Mouse (Mus musculus): ENCODE results near the gene Tssk6. TPM values are rescaled to one million over a fixed set of nuclear protein-coding genes. Genes with fewer than 3 reads are reported as not detected.
A peak's percentile ranks its signal among the peaks of the same experiment; 100 is the strongest.
"Not testable (repeated sequence)": the region's sequence is repeated elsewhere in the genome, so short reads cannot be mapped to it uniquely, and the experiment has no call there.

The Tssk6 gene
- total and polyA plus RNA-seq, 3 experiments, result 0.16 to 0.49 (median 0.23) TPM

DNA sequence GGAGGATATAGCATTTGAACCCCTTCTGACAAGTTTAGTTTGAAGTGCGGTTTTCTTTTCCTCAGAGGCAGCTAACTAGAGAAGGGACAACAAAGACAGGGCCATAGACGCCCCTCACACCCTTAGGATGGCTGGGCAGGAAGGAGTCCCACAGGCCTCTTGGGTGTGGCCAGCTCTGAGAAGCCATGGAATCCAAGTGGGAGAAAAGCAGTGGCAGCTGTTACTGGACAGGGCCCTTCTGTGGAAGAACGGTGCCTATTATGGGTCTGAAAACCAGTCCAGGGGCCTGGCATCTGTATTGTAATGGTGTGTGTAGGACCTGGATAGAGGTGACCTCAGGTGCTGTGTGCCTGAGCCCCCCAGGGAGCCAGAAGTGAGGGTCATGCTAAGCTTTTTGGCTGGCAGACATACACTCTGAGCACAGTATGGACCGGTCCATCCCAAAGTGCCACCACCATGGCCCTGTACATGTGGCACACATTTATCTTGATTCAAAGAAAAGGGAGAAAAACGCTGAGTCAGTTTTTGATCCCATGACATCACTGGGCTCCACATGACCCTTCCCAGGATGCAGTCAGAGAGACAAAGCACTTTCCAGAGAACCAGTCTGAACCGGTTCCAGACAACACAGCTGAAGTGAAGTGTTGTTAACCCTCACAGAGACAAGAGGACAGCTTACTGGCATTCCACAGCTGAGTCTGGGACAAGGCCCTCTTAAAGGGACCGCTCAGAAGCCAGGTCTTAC is 34.2 kb downstream of the Tssk6 start:
- no peak for TF ChIP-seq POLR2A (IDR thresholded peaks at IDR 0.05; ENCODE audit: insufficient read depth, low read depth, low read length)
- TF ChIP-seq EP300 (IDR thresholded peaks at IDR 0.05; ENCODE audit: insufficient read depth, low read depth, low read length), result no peak
- TF ChIP-seq CTCF (IDR thresholded peaks at IDR 0.05), result no peak
- H3K27me3 ChIP-seq (ENCODE audit: control insufficient read depth, insufficient read depth, low read length), result no peaks in the 10 kb centered on the region
- intact Hi-C loops (cut with DNase I), result loop anchor here (2.0 kb wide), 1 partner anchor 37 kb away; no protein-coding TSS in a partner anchor
- H3K79me2 ChIP-seq (replicated peaks; ENCODE audit: control insufficient read depth, insufficient read depth, low read length), result peaks cover 5% of the 10 kb centered on the region
- H3K4me1 ChIP-seq (ENCODE audit: control insufficient read depth, insufficient read depth, low read length), result peaks cover 40% of the 10 kb centered on the region
- WGBS, result 32% methylated on average over 7 of the region's 7 CpGs
- H3K4me3 ChIP-seq, result no peak overlapping the region
- H3K9ac ChIP-seq (ENCODE audit: low read depth, low read length), result no peak overlapping the region
- H3K36me3 ChIP-seq (ENCODE audit: control insufficient read depth, insufficient read depth, low read length), result peaks cover 3% of the 10 kb centered on the region
- DNase-seq, result peak in 1 of 2 experiments; percentile 53
- peak overlapping the region; percentile 67 for H3K27ac ChIP-seq

DNA sequence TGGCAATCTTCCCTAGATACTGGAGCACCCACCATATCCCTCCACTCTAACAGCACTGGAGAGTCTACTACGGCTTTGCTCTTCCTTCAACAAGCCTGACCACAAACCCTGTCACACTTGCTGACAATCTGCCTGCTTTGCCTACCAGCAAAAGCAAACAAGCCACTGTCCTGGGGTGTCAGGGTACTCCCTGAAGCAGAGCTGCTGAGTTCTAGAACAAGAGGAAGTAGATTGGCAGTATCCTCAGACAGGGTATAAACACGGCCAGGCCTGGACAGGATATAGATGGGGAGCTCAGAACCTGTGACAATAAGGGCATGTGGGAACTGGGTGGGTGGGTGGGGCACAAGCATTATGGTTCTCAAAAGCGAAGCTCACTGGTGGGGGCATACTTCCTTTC is 35.5 kb downstream of the Tssk6 start:
- peaks cover 7% of the 10 kb centered on the region for H3K79me2 ChIP-seq (replicated peaks; ENCODE audit: control insufficient read depth, insufficient read depth, low read length)
- no peaks in the 10 kb centered on the region for H3K27me3 ChIP-seq (ENCODE audit: control insufficient read depth, insufficient read depth, low read length)
- H3K4me3 ChIP-seq, result no peak overlapping the region
- TF ChIP-seq CTCF (IDR thresholded peaks at IDR 0.05) (no peak), EP300 (IDR thresholded peaks at IDR 0.05; ENCODE audit: insufficient read depth, low read depth, low read length) (no peak), POLR2A (IDR thresholded peaks at IDR 0.05; ENCODE audit: insufficient read depth, low read depth, low read length) (no peak)
- 55% methylated on average over 3 of the region's 3 CpGs for WGBS
- H3K9ac ChIP-seq (ENCODE audit: low read depth, low read length), result no peak overlapping the region
- intact Hi-C loops (cut with DNase I), result loop anchor here (2.0 kb wide), 1 partner anchor 35 kb away; no protein-coding TSS in a partner anchor
- peak overlapping the region; percentile 24 for H3K27ac ChIP-seq
- H3K4me1 ChIP-seq (ENCODE audit: control insufficient read depth, insufficient read depth, low read length), result peaks cover 40% of the 10 kb centered on the region
- DNase-seq, result peak in 1 of 2 experiments; percentile 6
- H3K36me3 ChIP-seq (ENCODE audit: control insufficient read depth, insufficient read depth, low read length), result peaks cover 3% of the 10 kb centered on the region

DNA sequence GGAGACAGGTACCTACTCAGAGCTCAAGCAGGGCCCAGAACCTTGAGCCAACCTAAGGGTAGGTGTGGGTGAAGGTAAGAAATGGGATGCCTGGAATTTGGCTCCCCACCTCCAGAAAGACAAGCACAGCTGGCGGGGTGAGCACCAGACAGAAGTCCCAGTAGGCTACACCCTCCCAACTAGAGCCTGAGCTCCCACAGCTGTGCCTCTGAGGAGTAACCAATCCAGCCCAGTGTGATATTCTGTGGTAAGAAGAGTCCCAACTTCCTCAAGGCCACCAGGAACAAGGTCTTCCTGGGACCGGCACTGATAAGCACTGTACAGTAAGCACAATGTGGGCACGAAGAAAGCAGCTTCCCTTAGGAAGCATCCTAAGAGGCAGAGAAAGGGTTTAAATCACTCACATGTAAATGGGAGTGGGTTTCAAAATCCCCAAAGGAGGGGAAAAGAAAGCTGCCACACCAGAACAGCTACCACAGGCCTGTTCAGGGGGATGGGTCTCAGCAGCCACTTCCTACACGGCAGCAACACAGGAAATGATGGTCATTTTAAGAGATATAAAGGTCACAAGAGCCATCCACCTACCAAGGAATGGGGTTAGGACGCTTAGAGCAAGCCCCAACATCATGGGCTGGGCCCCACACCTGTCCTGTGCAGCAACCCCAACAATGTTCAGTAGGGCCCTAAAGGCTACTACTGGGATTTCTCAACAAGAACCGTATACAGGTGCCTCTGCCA is 36.4 kb downstream of the Tssk6 start:
- Histone ChIP-seq H3K9ac (ENCODE audit: low read depth, low read length) (no peak overlapping the region), H3K4me3 (no peak overlapping the region), H3K27me3 (ENCODE audit: control insufficient read depth, insufficient read depth, low read length) (no peaks in the 10 kb centered on the region), H3K79me2 (replicated peaks; ENCODE audit: control insufficient read depth, insufficient read depth, low read length) (peaks cover 7% of the 10 kb centered on the region), H3K36me3 (ENCODE audit: control insufficient read depth, insufficient read depth, low read length) (peaks cover 3% of the 10 kb centered on the region), H3K4me1 (ENCODE audit: control insufficient read depth, insufficient read depth, low read length) (peaks cover 42% of the 10 kb centered on the region), H3K27ac (peak overlapping the region; percentile 26)
- intact Hi-C loops (cut with DNase I), result no loop called here
- 48% methylated on average over 6 of the region's 6 CpGs for WGBS
- TF ChIP-seq EP300 (IDR thresholded peaks at IDR 0.05; ENCODE audit: insufficient read depth, low read depth, low read length) (no peak), POLR2A (IDR thresholded peaks at IDR 0.05; ENCODE audit: insufficient read depth, low read depth, low read length) (no peak), CTCF (IDR thresholded peaks at IDR 0.05) (no peak)
- no peak for DNase-seq

DNA sequence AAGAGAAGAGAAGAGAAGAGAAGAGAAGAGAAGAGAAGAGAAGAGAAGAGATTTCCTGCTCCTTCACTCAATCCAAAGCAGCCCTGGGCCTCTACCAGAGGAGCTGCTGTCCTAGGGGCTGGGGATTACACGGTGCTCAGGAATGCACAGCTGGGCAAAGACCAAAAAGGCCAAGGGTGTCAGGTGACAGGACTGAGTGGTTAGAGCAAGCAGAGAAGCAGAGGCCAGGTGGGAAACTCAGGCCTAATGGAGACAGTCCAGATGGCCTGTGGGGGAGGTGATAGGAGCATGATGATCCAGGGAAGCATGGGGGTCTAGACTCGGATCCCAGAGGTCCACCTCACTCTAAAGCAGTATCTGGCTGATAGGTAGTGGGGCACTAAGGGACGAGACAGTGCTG is 37.6 kb downstream of the Tssk6 start:
- no peak for TF ChIP-seq CTCF (IDR thresholded peaks at IDR 0.05)
- TF ChIP-seq POLR2A (IDR thresholded peaks at IDR 0.05; ENCODE audit: insufficient read depth, low read depth, low read length), result no peak
- TF ChIP-seq EP300 (IDR thresholded peaks at IDR 0.05; ENCODE audit: insufficient read depth, low read depth, low read length), result 0 out of 2 replicates have a peak, but pooled peaks have one; percentile 13
- peak overlapping the region; percentile 28 for H3K27ac ChIP-seq
- DNase-seq, result no peak
- WGBS, result 38% methylated on average over 3 of the region's 3 CpGs
- H3K4me1 ChIP-seq (ENCODE audit: control insufficient read depth, insufficient read depth, low read length), result peaks cover 41% of the 10 kb centered on the region
- peaks cover 9% of the 10 kb centered on the region for H3K79me2 ChIP-seq (replicated peaks; ENCODE audit: control insufficient read depth, insufficient read depth, low read length)
- intact Hi-C loops (cut with DNase I), result no loop called here
- H3K27me3 ChIP-seq (ENCODE audit: control insufficient read depth, insufficient read depth, low read length), result no peaks in the 10 kb centered on the region
- H3K4me3 ChIP-seq, result no peak overlapping the region
- no peak overlapping the region for H3K9ac ChIP-seq (ENCODE audit: low read depth, low read length)
- H3K36me3 ChIP-seq (ENCODE audit: control insufficient read depth, insufficient read depth, low read length), result peaks cover 2% of the 10 kb centered on the region; the same call in 1 of the 2 replicates

DNA sequence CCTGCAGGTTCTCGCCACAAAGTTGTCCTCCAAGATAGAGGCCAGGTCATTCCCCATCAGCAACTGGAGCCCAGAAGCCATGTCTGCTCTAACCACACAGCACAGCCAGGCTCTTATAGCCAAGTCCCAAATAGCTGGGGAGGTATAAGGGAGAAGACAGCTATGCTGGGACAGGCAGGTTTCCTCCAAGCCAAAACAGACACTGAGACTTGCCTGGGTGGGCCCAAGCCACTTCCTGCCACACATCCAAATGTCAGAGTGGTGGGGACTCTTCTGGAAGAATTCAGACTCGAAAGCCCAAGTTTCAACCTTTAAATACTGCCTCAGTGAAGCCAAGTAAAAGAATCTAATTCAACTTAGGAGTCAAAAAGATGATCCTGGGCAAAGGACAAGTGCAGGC is 38.4 kb downstream of the Tssk6 start:
- H3K4me1 ChIP-seq (ENCODE audit: control insufficient read depth, insufficient read depth, low read length), result peaks cover 40% of the 10 kb centered on the region
- WGBS, result 62% methylated on average over 2 of the region's 2 CpGs
- intact Hi-C loops (cut with DNase I), result no loop called here
- peaks cover 9% of the 10 kb centered on the region for H3K79me2 ChIP-seq (replicated peaks; ENCODE audit: control insufficient read depth, insufficient read depth, low read length)
- H3K27ac ChIP-seq, result peak overlapping the region; percentile 28; the same call in 1 of the 2 replicates
- no peaks in the 10 kb centered on the region for H3K27me3 ChIP-seq (ENCODE audit: control insufficient read depth, insufficient read depth, low read length)
- no peak overlapping the region for H3K4me3 ChIP-seq
- H3K9ac ChIP-seq (ENCODE audit: low read depth, low read length), result no peak overlapping the region
- no peak for DNase-seq
- H3K36me3 ChIP-seq (ENCODE audit: control insufficient read depth, insufficient read depth, low read length), result peaks cover 3% of the 10 kb centered on the region; the same call in 1 of the 2 replicates
- TF ChIP-seq EP300 (IDR thresholded peaks at IDR 0.05; ENCODE audit: insufficient read depth, low read depth, low read length) (no peak), CTCF (IDR thresholded peaks at IDR 0.05) (no peak), POLR2A (IDR thresholded peaks at IDR 0.05; ENCODE audit: insufficient read depth, low read depth, low read length) (no peak)

DNA sequence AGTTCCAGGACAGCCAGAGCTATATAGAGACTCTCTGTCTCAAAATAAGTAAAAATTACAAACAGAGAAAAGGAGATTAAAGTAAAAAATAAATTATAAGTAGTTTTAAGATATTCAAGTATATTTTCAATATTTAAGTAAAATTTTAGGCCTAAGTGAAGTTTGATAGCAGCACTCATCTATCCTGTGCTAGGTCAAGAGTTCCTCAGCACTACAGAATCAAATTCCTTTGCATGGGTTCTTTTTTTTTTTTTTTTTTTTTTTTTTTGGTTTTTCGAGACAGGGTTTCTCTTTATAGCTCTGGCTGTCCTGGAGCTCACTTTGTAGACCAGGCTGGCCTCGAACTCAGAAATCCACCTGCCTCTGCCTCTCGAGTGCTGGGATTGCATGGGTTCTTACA is 40.5 kb downstream of the Tssk6 start:
- H3K4me3 ChIP-seq; DNase-seq; H3K36me3 ChIP-seq (ENCODE audit: control insufficient read depth, insufficient read depth, low read length); H3K27me3 ChIP-seq (ENCODE audit: control insufficient read depth, insufficient read depth, low read length); intact Hi-C loops (cut with DNase I); H3K27ac ChIP-seq; H3K9ac ChIP-seq (ENCODE audit: low read depth, low read length): not testable (repeated sequence)
- Histone ChIP-seq H3K79me2 (replicated peaks; ENCODE audit: control insufficient read depth, insufficient read depth, low read length) (peaks cover 10% of the 10 kb centered on the region), H3K4me1 (ENCODE audit: control insufficient read depth, insufficient read depth, low read length) (peaks cover 24% of the 10 kb centered on the region)
- 70% methylated on average over 3 of the region's 3 CpGs for WGBS

Data from heart, adult 2 months (tissue).